Mouse (Mus musculus) CD4-positive naive resting alpha-beta T cell, adult 57 days (primary cell): ENCODE data around the gene Lrrc38. TPM values are rescaled to one million over a fixed set of nuclear protein-coding genes. Genes with fewer than 3 reads are reported as not detected.

ENCODE experiments used
- total RNA-seq: library from RNA; stranded (reverse); gene quantifications from one replicate; pipeline ENCODE4 v1.2.4, GENCODE M21; 2023

The Lrrc38 gene
- not detected for total RNA-seq

DNA sequence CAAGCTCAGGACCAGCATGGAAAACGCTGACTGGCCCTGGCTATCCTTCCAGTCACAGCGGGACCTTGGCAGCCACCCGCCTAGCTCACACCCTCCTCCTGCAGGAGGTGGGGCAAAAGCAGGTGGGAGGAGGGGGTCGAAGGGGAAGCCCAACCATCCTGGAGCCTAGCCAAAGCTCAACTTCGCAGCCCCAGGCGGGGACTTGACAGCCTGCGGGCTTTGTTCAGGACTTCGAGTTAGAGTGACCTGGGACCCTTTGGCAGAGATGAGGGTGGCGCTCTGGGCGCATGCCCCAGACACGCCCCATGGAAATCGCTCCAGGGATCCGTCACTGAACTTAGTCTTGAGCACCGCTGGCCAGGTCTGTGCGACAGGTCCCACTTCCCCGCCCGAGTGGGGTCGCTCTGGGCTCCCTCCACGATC lies at the start of gene Lrrc38:
Gene Lrrc38, plus strand, starts transcription at position 274 of the 423 bp plus-strand sequence.

DNA sequence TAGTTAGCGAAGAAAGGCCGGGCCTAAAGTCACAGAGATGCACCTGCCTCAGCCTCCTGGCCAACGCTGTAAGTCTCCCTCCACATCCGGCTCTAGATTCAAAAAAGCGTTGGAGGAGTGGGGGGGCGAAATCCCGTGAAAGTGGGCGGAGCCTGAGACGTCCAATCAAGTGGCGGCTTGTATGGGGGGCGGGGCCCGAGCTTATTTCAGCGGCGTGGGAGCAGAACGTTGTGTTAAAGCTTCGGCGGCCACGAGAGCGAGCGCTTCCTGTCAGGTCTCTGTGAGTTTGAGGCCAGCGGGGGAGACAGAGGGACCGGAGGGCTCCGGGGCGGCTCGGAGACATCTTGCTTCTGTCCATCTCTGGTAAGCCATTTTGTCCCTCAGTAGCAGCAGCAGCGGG lies 44.6 kb downstream of the Lrrc38 start, which contains the start of gene Pramel1:
Gene Pramel1, plus strand, starts transcription at position 248 of the 400 bp plus-strand sequence.

GRCm38 (mm10) chr4:143412219-143413092 lies 62.9 kb downstream of the Lrrc38 start, which contains the start of gene Pramef8:
Gene Pramef8, plus strand, starts transcription at chr4:143412426.

Other genes starting within 250 kb of the Lrrc38 start
- gene Prdm2, start 136.8 kb upstream of the Lrrc38 start, total RNA-seq: 71.3 TPM
- 1.3 TPM for gene Pdpn, start 50.2 kb upstream of the Lrrc38 start, total RNA-seq
- not detected for gene Pramel1, start 44.7 kb downstream of the Lrrc38 start, total RNA-seq
- gene Pramef8, start 62.7 kb downstream of the Lrrc38 start, total RNA-seq: 44.3 TPM
- not detected for gene Oog4, start 100.6 kb downstream of the Lrrc38 start, total RNA-seq
- gene Gm13043, start 161.6 kb downstream of the Lrrc38 start, total RNA-seq: not detected
- not detected for gene Gm13040, start 186.2 kb downstream of the Lrrc38 start, total RNA-seq
- gene BC080695, start 201.9 kb downstream of the Lrrc38 start, total RNA-seq: not detected
- not detected for gene Gm13057, start 202.0 kb downstream of the Lrrc38 start, total RNA-seq